Mouse (Mus musculus): Measurements from ENCODE around the gene Ube2m. TPM values are rescaled to one million over a fixed set of nuclear protein-coding genes. Genes with fewer than 3 reads are reported as not detected.
"Not testable (repeated sequence)": the region's sequence is repeated elsewhere in the genome, so short reads cannot be mapped to it uniquely, and the experiment has no call there.

Ube2m gene
- 320 and 345 TPM in 2 replicates for total RNA-seq (2014; rRNA removed)
- polyA plus RNA-seq (2015; fragmentation: Nextera tagmentation; extraction: Ambion mirVana): 140 and 153 TPM in 2 replicates

DNA sequence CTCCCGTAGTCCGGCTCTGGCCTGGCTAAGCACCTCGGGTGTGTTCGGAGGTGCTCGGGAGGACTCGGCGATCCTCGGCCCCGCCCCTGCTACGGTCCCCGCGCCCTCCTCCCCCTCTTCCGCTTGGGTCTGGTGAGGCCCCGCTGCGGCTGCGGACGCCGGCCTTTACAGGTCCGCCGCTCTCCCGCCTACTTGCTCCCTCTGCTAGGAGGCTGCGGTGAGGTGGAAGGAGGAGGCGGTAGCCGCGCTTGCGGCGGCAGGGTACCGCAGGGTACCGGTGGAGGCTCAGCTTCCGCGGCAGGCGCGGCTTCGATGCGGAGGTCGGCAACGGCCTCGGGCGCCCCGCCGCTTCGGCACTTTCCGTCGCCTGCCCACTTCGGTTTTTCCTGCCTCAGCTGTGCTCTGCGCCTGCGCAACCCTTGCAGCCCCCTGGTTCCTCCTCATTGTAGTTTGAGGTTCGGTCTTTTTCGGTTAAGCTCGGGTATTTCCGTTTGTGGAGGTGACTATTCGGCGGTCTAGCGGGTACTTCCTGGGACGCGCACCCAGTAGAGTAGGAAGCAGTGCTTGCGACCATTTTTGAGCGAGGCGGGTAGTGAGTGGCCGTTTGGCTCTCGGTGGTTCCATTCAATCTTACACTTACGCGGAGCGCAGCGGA lies at the start of gene Ube2m:
Ube2m (minus strand) TSS at position 375 of the 655 bp plus-strand sequence.
- H3K27ac ChIP-seq: peak within 1 kb of the TSS; percentile 100
- peak; percentile 100 for DNase-seq (ENCODE audit: low spot score)
- H3K36me3 ChIP-seq (ENCODE audit: insufficient read depth, low read length): peaks cover 16% of the 10 kb centered on the region
- no peak for TF ChIP-seq CTCF (IDR thresholded peaks at IDR 0.05; ENCODE audit: low read depth)
- WGBS: under 1% methylated on average over 54 of the region's 65 CpGs
- peak within 1 kb of the TSS; percentile 98 for H3K9ac ChIP-seq (replicated peaks; ENCODE audit: low read length)
- H3K27me3 ChIP-seq (ENCODE audit: insufficient read depth, low read length): 0 out of 2 replicates have a peak, but pooled peaks cover 3% of the 10 kb centered on the region
- H3K4me1 ChIP-seq (ENCODE audit: insufficient read depth, low read length): peaks cover 9% of the 10 kb centered on the region; the same call in 1 of the 2 replicates
- H3K9me3 ChIP-seq (ENCODE audit: low read length): no peaks in the 10 kb centered on the region
- H3K4me2 ChIP-seq (ENCODE audit: low read depth, low read length): peak within 1 kb of the TSS; percentile 62
- peak within 1 kb of the TSS; percentile 86 for H3K4me3 ChIP-seq (ENCODE audit: low read length)
- ATAC-seq: peak; percentile 92

- no peak for TF ChIP-seq CTCF (IDR thresholded peaks at IDR 0.05; ENCODE audit: low read depth)
- WGBS: 58% methylated on average over 5 of the region's 5 CpGs
Observed at GRCm38 (mm10) chr7:13072293-13072692, 34.2 kb upstream of the Ube2m start.

GRCm38 (mm10) chr7:13063399-13063798 lies 25.3 kb upstream of the Ube2m start:
- not testable (repeated sequence) for DNase-seq (ENCODE audit: low spot score); H3K36me3 ChIP-seq (ENCODE audit: insufficient read depth, low read length); H3K9ac ChIP-seq (replicated peaks; ENCODE audit: low read length); H3K27me3 ChIP-seq (ENCODE audit: insufficient read depth, low read length); H3K4me3 ChIP-seq (ENCODE audit: low read length); H3K9me3 ChIP-seq (ENCODE audit: low read length); H3K27ac ChIP-seq; ATAC-seq; H3K4me2 ChIP-seq (ENCODE audit: low read depth, low read length); H3K4me1 ChIP-seq (ENCODE audit: insufficient read depth, low read length)
- peak; percentile 55 for TF ChIP-seq CTCF (IDR thresholded peaks at IDR 0.05; ENCODE audit: low read depth)
- 61% methylated on average over 2 of the region's 2 CpGs for WGBS

More at GRCm38 (mm10) chr7:13072293-13072692, 34.2 kb upstream of the Ube2m start:
- ATAC-seq (no peak), DNase-seq (ENCODE audit: low spot score) (no peak)
- no peaks in the 10 kb centered on the region for H3K27me3 ChIP-seq (ENCODE audit: insufficient read depth, low read length)
- no peaks in the 10 kb centered on the region for H3K9me3 ChIP-seq (ENCODE audit: low read length)
- H3K36me3 ChIP-seq (ENCODE audit: insufficient read depth, low read length): no peaks in the 10 kb centered on the region
- no peak overlapping the region for H3K4me3 ChIP-seq (ENCODE audit: low read length)
- H3K27ac ChIP-seq: no peak overlapping the region
- H3K4me1 ChIP-seq (ENCODE audit: insufficient read depth, low read length): no peaks in the 10 kb centered on the region
- no peak overlapping the region for H3K9ac ChIP-seq (replicated peaks; ENCODE audit: low read length)
- H3K4me2 ChIP-seq (ENCODE audit: low read depth, low read length): no peak overlapping the region

DNA sequence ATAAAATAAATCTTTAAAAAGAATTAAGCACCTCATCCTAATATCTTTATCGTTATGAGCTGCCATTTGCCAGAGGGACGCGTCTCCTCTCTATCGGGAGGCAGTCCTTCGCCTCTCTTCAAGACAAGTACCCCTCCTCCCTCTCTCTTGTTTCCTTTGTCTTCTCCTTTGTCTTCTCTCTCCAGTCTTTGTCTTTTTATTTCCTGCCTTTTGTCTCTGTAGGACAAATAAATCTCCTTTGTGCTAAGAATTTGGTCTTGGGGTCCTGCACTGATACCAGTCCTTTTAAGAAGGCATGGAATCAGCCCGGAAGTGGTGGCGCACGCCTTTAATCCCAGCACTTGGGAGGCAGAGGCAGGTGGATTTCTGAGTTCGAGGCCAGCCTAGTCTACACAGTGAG lies 21.5 kb upstream of the Ube2m start:
- WGBS: 86% methylated on average over 9 of the region's 9 CpGs
- no peak for TF ChIP-seq CTCF (IDR thresholded peaks at IDR 0.05; ENCODE audit: low read depth)
- ATAC-seq (no peak), DNase-seq (ENCODE audit: low spot score) (no peak)
- H3K36me3 ChIP-seq (ENCODE audit: insufficient read depth, low read length): no peaks in the 10 kb centered on the region
- H3K4me3 ChIP-seq (ENCODE audit: low read length): no peak overlapping the region
- H3K27ac ChIP-seq: no peak overlapping the region
- no peaks in the 10 kb centered on the region for H3K9me3 ChIP-seq (ENCODE audit: low read length)
- no peak overlapping the region for H3K9ac ChIP-seq (replicated peaks; ENCODE audit: low read length)
- H3K27me3 ChIP-seq (ENCODE audit: insufficient read depth, low read length): no peaks in the 10 kb centered on the region
- no peak overlapping the region for H3K4me2 ChIP-seq (ENCODE audit: low read depth, low read length)
- H3K4me1 ChIP-seq (ENCODE audit: insufficient read depth, low read length): no peaks in the 10 kb centered on the region

GRCm38 (mm10) chr7:13056913-13057700 lies 19.0 kb upstream of the Ube2m start:
- TF ChIP-seq CTCF (IDR thresholded peaks at IDR 0.05; ENCODE audit: low read depth): peak; percentile 46
- no peak overlapping the region for H3K4me2 ChIP-seq (ENCODE audit: low read depth, low read length)
- H3K9ac ChIP-seq (replicated peaks; ENCODE audit: low read length): no peak overlapping the region
- WGBS: 54% methylated on average over 8 of the region's 8 CpGs
- no peaks in the 10 kb centered on the region for H3K36me3 ChIP-seq (ENCODE audit: insufficient read depth, low read length)
- H3K27ac ChIP-seq: no peak overlapping the region
- no peak overlapping the region for H3K4me3 ChIP-seq (ENCODE audit: low read length)
- no peak for DNase-seq (ENCODE audit: low spot score)
- H3K4me1 ChIP-seq (ENCODE audit: insufficient read depth, low read length): no peaks in the 10 kb centered on the region
- H3K27me3 ChIP-seq (ENCODE audit: insufficient read depth, low read length): no peaks in the 10 kb centered on the region
- no peaks in the 10 kb centered on the region for H3K9me3 ChIP-seq (ENCODE audit: low read length)
- ATAC-seq: no peak

DNA sequence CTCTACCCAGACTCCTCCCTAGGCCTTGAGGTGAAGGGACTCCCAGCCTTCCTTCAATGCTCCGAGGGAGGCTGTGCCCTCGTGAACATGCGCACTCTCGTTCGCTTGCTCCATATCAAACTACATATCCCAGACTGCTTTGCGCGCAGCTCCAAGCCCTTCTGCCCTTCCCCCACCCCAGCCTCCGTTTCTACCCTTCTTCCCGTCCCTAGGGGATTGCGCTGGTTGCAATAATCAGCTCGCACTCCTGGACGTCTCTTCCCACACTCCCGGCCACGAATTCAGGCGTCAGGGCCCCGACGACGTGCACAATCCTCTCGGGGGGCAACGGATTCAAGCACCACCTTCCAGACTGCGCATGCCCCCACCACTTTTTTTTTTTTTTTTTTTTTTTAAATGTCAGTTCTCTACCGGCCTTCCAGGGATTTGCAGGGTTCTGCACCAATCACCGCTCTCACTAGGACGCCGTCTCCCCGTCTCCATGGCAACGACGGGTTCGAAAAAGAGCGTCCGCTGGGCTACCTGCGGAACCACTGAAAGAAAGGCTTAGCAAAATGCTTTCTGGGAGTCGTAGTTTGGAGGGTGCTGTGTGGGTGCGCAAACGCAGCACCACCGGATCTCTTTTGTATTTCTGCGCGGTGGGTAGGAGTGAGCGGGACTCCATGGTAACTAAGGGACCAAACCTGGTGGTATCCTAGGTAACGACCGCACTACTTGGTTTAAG lies 16.4 kb upstream of the Ube2m start, which contains the start of gene Mzf1:
Mzf1 (minus strand) TSS at position 478 of the 724 bp plus-strand sequence.
- Histone ChIP-seq H3K27ac (peak within 1 kb of the TSS; percentile 81), H3K36me3 (ENCODE audit: insufficient read depth, low read length) (no peaks in the 10 kb centered on the region), H3K27me3 (ENCODE audit: insufficient read depth, low read length) (no peaks in the 10 kb centered on the region), H3K4me3 (ENCODE audit: low read length) (peak within 1 kb of the TSS; percentile 52), H3K4me1 (ENCODE audit: insufficient read depth, low read length) (no peaks in the 10 kb centered on the region), H3K9me3 (ENCODE audit: low read length) (no peaks in the 10 kb centered on the region), H3K4me2 (ENCODE audit: low read depth, low read length) (peak within 1 kb of the TSS; percentile 61), H3K9ac (replicated peaks; ENCODE audit: low read length) (peak within 1 kb of the TSS; percentile 55)
- under 1% methylated on average over 41 of the region's 41 CpGs for WGBS
- peak; percentile 6 for TF ChIP-seq CTCF (IDR thresholded peaks at IDR 0.05; ENCODE audit: low read depth)
- DNase-seq (ENCODE audit: low spot score) (peak; percentile 99), ATAC-seq (peak; percentile 96)
